Comparison of ENCODE assay signal across 18 mouse cellular contexts in the genomic region with DNA sequence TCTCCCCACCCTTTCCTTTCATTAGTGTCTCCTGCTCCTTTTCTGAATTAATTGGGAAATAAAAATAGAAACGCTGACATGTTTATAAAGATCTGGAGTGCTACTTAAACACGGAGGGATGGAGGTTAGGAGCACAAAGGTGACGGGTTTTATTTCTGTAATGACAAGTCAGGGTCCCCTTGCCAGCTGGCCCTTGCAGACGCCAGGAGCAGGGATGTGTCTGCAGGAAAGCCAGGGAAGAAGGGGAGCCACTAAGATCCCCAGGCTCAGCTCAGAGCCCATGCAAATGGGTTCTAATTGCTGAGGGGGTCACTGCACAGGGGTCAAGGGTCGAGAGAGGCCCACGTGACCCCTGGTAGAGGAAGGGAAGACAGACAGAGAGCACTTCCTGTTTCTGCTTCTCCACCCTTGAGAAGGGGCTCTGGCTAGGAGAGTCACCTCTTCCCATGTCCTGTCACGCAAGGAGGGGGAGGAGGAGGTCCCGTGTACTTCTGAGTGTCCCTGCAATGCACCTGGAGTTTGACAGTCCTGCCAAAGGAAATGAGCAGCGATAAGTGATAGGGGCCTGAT. TPM values are rescaled to one million over a fixed set of nuclear protein-coding genes. Genes with fewer than 3 reads are reported as not detected.
DNase-seq lines count a peak whose midpoint lies in the region; ATAC-seq and TF ChIP-seq lines count a peak whose summit lies in the region.
"Had no signal": no experiment of that assay in that cellular context is flagged by ENCODE, and none has a peak within 500 bp of the region (broad histone marks: within the 10 kb centered on the region; RNA-seq: fewer than 3 reads in every experiment).

No protein-coding gene starts in this region.

- no peak for TF ChIP-seq CTCF in cerebellum, adult 2 months (IDR thresholded peaks at IDR 0.05; ENCODE audit: borderline replicate concordance, insufficient read depth, low read depth, low read length)

- H3K27ac ChIP-seq in cerebellum, adult 2 months (ENCODE audit: insufficient read depth, low read length), result no peak overlapping the region
- 0 out of 2 replicates have a peak overlapping the region, but pooled peaks have one; percentile 12 for H3K27ac ChIP-seq in hindbrain, embryonic 12.5 days
- no peak overlapping the region for H3K27ac ChIP-seq in hindbrain, embryonic 13.5 days
- H3K27ac ChIP-seq: limb, embryonic 13.5 days had no signal

- TF ChIP-seq POLR2A in cerebellum, adult 2 months (IDR thresholded peaks at IDR 0.05; ENCODE audit: borderline replicate concordance, insufficient read depth, low read length), result no peak

- peaks cover 4% of the 10 kb centered on the region for H3K4me1 ChIP-seq in cerebellum, adult 2 months (ENCODE audit: control insufficient read depth, insufficient read depth, low read length)
- peaks cover 29% of the 10 kb centered on the region for H3K4me1 ChIP-seq in hindbrain, embryonic 12.5 days
- peaks cover 33% of the 10 kb centered on the region for H3K4me1 ChIP-seq in hindbrain, embryonic 13.5 days (replicated peaks)

- no peaks in the 10 kb centered on the region for H3K27me3 ChIP-seq in cerebellum, adult 2 months (ENCODE audit: control insufficient read depth, insufficient read depth, low read length)
- H3K27me3 ChIP-seq in hindbrain, embryonic 12.5 days, result no peaks in the 10 kb centered on the region
- H3K27me3 ChIP-seq in hindbrain, embryonic 13.5 days, result no peaks in the 10 kb centered on the region
- H3K27me3 ChIP-seq: limb, embryonic 13.5 days had no signal

- no peak overlapping the region for H3K9ac ChIP-seq in hindbrain, embryonic 12.5 days
- H3K9ac ChIP-seq in hindbrain, embryonic 13.5 days, result no peak overlapping the region
- H3K9ac ChIP-seq: forebrain, postnatal 0 days; limb, embryonic 13.5 days; lung, embryonic 14.5 days had no signal

- no peaks in the 10 kb centered on the region for H3K36me3 ChIP-seq in hindbrain, embryonic 12.5 days
- H3K36me3 ChIP-seq in hindbrain, embryonic 13.5 days, result no peaks in the 10 kb centered on the region

- DNase-seq in cerebellum, postnatal 14 days, result peak; percentile 44 to 54
- no peak for DNase-seq in cerebellum, adult 2 months
- peak; percentile 12 to 16 for DNase-seq in urinary bladder, adult 18-20 months (ENCODE audit: low spot score in 2 of 2)
- DNase-seq in urinary bladder, adult 2 months (ENCODE audit: low spot score), result no peak
- no peak for DNase-seq in right cerebral cortex, adult 2 months (ENCODE audit: low spot score in 2 of 2)
- DNase-seq in kidney, postnatal 10 days, result no peak
- DNase-seq: adrenal gland, adult 8-10 months; B cell, adult 2 months; forebrain, postnatal 0 days; kidney, adult 18-20 months; kidney, postnatal 36 days; layer of hippocampus, postnatal 36 days; lung, embryonic 14.5 days; right cerebral cortex, postnatal 25 days; thymus, postnatal 25 days had no signal

- ATAC-seq in hindbrain, embryonic 12.5 days (ENCODE audit: low FRiP score), result no peak
- ATAC-seq in hindbrain, embryonic 13.5 days (ENCODE audit: low FRiP score), result no peak
- ATAC-seq: forebrain, postnatal 0 days had no signal

- H3K4me3 ChIP-seq in cerebellum, adult 2 months (replicated peaks; ENCODE audit: insufficient read depth, low read depth, low read length), result no peak overlapping the region
- no peak overlapping the region for H3K4me3 ChIP-seq in hindbrain, embryonic 12.5 days
- no peak overlapping the region for H3K4me3 ChIP-seq in hindbrain, embryonic 13.5 days
- H3K4me3 ChIP-seq: limb, embryonic 13.5 days had no signal

- H3K4me2 ChIP-seq in hindbrain, embryonic 12.5 days (replicated peaks), result no peak overlapping the region
- H3K4me2 ChIP-seq in hindbrain, embryonic 13.5 days, result no peak overlapping the region
- H3K4me2 ChIP-seq: limb, embryonic 13.5 days; lung, embryonic 14.5 days had no signal

- WGBS in cerebellum, adult 2 months, result 42% methylated on average over 9 of the region's 9 CpGs
- 59% methylated on average over 9 of the region's 9 CpGs for WGBS in hindbrain, embryonic 12.5 days
- 63% methylated on average over 9 of the region's 9 CpGs for WGBS in hindbrain, embryonic 13.5 days

- H3K9me3 ChIP-seq in hindbrain, embryonic 12.5 days (replicated peaks), result no peaks in the 10 kb centered on the region
- H3K9me3 ChIP-seq in hindbrain, embryonic 13.5 days, result no peaks in the 10 kb centered on the region
- H3K9me3 ChIP-seq: limb, embryonic 13.5 days had no signal

RNA-seq across cellular contexts. Expression of a gene that starts 36.7 kb away (rescaled TPM):
- polyA plus RNA-seq in cerebellum, adult 2 months (2012; rRNA removed), result 58.2 and 61.5 TPM in 2 replicates
- 90.2 and 93.9 TPM in 2 replicates for polyA plus RNA-seq in hindbrain, embryonic 12.5 days (2016; fragmentation: Nextera tagmentation; extraction: Ambion mirVana)
- 83.6 and 83.7 TPM in 2 replicates for polyA plus RNA-seq in hindbrain, embryonic 13.5 days (2015; fragmentation: Nextera tagmentation; extraction: Ambion mirVana)
- 23.4 and 31.7 TPM in 2 replicates for polyA plus RNA-seq in urinary bladder, adult 2 months (2012; rRNA removed)

Comparison
In these comparisons a context has a peak if more than half of its experiments do, and no peak if none do; other contexts are left out.
1. DNase-seq: peak in cerebellum, postnatal 14 days (2 of 2) and urinary bladder, adult 18-20 months (2 of 2); none in cerebellum, adult 2 months (0 of 2), urinary bladder, adult 2 months (single experiment), right cerebral cortex, adult 2 months (0 of 2) and kidney, postnatal 10 days (single experiment).